Mouse (Mus musculus) G1E (cell line): ENCODE results near the gene Gnat1. TPM values are rescaled to one million over a fixed set of nuclear protein-coding genes. Genes with fewer than 3 reads are reported as not detected.

Experiments used
- ATAC-seq: 2 replicates; pipeline ENCODE4 v1.8.0; 2016; ENCODE audit warnings: mild to moderate bottlenecking; ENCODE audit not compliant: insufficient number of reproducible peaks, poor library complexity, low FRiP score, severe bottlenecking; ENCODE audit errors: extremely low read depth
- DNase-seq: peaks from one replicate; pipeline ENCODE4 v3.0.0; 2012; ENCODE audit warnings: low spot score
- H3K27me3 ChIP-seq: 2 replicates; pipeline ENCODE4 v1.6.1; 2012; ENCODE audit warnings: mild to moderate bottlenecking, low read length, inconsistent platforms; ENCODE audit not compliant: insufficient read depth
- H3K36me3 ChIP-seq: replicated peaks from 2 replicates; pipeline ENCODE3; 2012; ENCODE audit warnings: mild to moderate bottlenecking, inconsistent platforms
- H3K4me1 ChIP-seq: 2 replicates; pipeline ENCODE4 v1.6.1; 2012; ENCODE audit warnings: low read depth, low read length, inconsistent platforms, mixed read lengths; ENCODE audit not compliant: insufficient read depth
- H3K4me3 ChIP-seq: 2 replicates; pipeline ENCODE4 v1.5.1; 2012; ENCODE audit warnings: low read depth, mild to moderate bottlenecking, inconsistent platforms, low read length, moderate library complexity, mixed read lengths
- H3K9me3 ChIP-seq: replicated peaks from 2 replicates; pipeline ENCODE4 v1.6.1; 2012; ENCODE audit warnings: inconsistent platforms
- CTCF ChIP-seq: IDR thresholded peaks from 2 replicates; pipeline ENCODE4 v1.5.1; 2012; ENCODE audit warnings: low read depth, low read length, inconsistent platforms, mixed read lengths
- GATA1 ChIP-seq: IDR thresholded peaks from 2 replicates; pipeline ENCODE4 v1.6.1; 2012; ENCODE audit warnings: borderline replicate concordance, low read length, inconsistent platforms, mixed read lengths
- GATA2 ChIP-seq: IDR thresholded peaks from 2 replicates; pipeline ENCODE4 v1.6.1; 2012; ENCODE audit warnings: low read depth, low read length, inconsistent platforms, borderline replicate concordance
- POLR2AphosphoS5 ChIP-seq: IDR thresholded peaks from 2 replicates; pipeline ENCODE4 v1.6.1; 2012; ENCODE audit warnings: low read depth, low read length, inconsistent platforms; ENCODE audit not compliant: insufficient replicate concordance
- TAL1 ChIP-seq: conservative IDR thresholded peaks from 2 replicates; pipeline ENCODE4 v1.6.1; 2012; ENCODE audit warnings: low read depth, low read length, inconsistent platforms, mixed read lengths
- polyA plus RNA-seq: library from polyadenylated mRNA; stranded (reverse); fragments of >175 nt; gene quantifications from 2 replicates; pipeline ENCODE4 v1.2.3, GENCODE M21; 2012
- total RNA-seq, 2 experiments: library from RNA; stranded (forward) in 1 of 2; stranded (reverse) in 1 of 2; fragments of 200-1000 nt in 1 of 2; fragments of >200 nt in 1 of 2; fragmentation: Nextera tagmentation in 1 of 2; gene quantifications; 2 replicates each; pipeline ENCODE4 v1.2.3; 2014 to 2017

Gene Gnat1
- total and polyA plus RNA-seq, 3 experiments, result 0.05 TPM; not detected in 2

GRCm38 (mm10) chr9:107676302-107676701 is 3.2 kb downstream of the Gnat1 start:
- ATAC-seq (no peak), DNase-seq (no peak)
- Histone ChIP-seq H3K27me3 (peaks cover 62% of the 10 kb centered on the region), H3K36me3 (no peaks in the 10 kb centered on the region), H3K4me1 (peaks cover 19% of the 10 kb centered on the region), H3K4me3 (no peak overlapping the region), H3K9me3 (no peaks in the 10 kb centered on the region)
- TF ChIP-seq POLR2AphosphoS5 (no peak), TAL1 (no peak), CTCF (no peak), GATA1 (no peak), GATA2 (no peak)

- H3K4me3 ChIP-seq, result no peak overlapping the region
- ATAC-seq, result no peak
- peaks cover 59% of the 10 kb centered on the region for H3K27me3 ChIP-seq
- H3K4me1 ChIP-seq, result peaks cover 19% of the 10 kb centered on the region
- no peak for DNase-seq
- H3K36me3 ChIP-seq, result no peaks in the 10 kb centered on the region
- TF ChIP-seq GATA2, result no peak
- TF ChIP-seq GATA1, result no peak
- no peak for TF ChIP-seq CTCF
- H3K9me3 ChIP-seq, result no peaks in the 10 kb centered on the region
Measured at GRCm38 (mm10) chr9:107675671-107676301, 3.7 kb downstream of the Gnat1 start.

DNA sequence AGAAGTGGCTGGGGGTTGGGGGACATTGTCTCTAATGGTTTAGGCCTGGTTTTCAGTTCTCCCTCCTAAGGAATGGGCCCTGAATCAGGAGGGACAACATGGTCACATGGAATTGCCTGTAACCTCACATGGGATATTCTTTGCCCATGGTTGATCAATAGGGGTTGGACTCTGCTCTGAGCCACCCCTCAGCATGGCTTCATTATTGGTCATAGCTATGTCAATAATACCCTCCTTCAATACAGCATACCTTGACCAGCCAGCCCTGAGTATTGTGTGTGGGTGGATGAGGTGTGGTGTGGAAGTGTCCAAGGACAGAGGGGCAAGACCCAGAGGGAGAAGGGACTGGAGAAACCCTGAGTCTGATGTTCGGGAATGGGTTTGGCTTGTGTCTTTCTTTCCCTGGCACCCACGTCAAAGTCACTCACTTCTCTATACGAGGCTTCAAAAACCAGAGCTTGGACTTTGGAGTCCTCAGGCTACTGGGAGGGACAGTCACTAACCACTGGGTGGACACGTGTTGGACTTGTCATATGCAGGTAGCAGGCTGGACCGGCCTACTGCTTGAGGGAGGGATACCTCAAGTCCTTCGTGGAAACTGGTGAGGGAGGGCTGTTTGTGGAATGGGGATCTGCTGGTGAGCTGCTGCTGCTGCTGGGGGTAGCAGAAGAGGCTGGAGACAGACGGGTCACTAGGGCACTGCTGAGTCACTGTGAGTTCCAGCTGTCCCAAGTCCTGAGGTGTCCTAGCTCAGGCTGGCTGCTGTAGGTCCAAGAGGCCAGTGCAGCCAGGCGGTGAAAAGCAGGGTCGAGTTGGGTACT is 4.7 kb downstream of the Gnat1 start:
- TF ChIP-seq POLR2AphosphoS5 (no peak), GATA1 (no peak), TAL1 (no peak), CTCF (no peak), GATA2 (no peak)
- DNase-seq, result no peak
- H3K4me3 ChIP-seq, result no peak overlapping the region
- H3K27me3 ChIP-seq, result peaks cover 58% of the 10 kb centered on the region
- H3K9me3 ChIP-seq, result no peaks in the 10 kb centered on the region
- ATAC-seq, result no peak
- peaks cover 19% of the 10 kb centered on the region for H3K4me1 ChIP-seq
- no peaks in the 10 kb centered on the region for H3K36me3 ChIP-seq

DNA sequence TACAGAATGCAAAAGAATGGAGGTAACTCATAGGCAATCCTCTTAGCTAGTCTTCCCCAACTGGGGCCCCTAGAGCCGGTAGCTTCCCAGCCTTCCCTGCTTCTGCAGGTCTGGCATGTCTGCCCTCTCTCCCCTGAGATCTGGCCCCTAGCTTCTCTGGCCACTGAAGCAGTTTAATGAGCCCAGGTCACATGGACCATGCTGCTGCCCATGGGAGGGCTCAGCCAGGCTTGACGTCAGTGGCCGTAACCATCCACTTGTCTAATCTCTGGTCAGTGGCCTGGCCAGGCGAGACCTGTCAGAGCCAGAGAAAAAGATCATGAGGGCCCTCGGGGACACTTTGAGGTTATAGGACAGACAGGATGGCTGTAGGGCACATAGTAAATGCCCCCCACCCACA is 9.3 kb downstream of the Gnat1 start:
- H3K9me3 ChIP-seq, result no peaks in the 10 kb centered on the region
- ATAC-seq (no peak), DNase-seq (no peak)
- H3K27me3 ChIP-seq, result peaks cover 74% of the 10 kb centered on the region
- no peak for TF ChIP-seq GATA2
- no peak for TF ChIP-seq POLR2AphosphoS5
- no peaks in the 10 kb centered on the region for H3K4me1 ChIP-seq
- H3K4me3 ChIP-seq, result no peak overlapping the region
- H3K36me3 ChIP-seq, result no peaks in the 10 kb centered on the region

DNA sequence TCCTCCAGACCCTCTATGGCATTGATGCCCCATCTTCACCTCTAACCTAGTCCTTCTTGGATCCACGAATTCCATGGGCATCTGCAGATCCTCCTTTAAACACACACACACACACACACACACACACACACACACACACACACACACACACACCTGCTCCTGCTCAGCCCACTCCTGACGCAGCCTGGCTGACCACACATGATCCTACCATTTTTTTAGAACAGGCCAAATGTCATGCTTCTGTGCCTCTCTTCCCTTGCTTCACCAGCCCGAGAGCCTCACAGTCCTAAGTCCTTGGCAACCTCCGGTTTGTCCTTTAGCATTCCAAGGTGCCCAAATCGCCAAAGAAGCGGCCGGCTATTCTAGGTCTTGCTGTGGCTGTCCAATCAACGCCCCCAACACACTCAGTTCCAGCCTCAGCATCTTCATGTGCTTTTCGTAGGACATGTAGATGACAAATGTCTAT is 10.0 kb downstream of the Gnat1 start, which contains the start of gene Slc38a3:
Gene Slc38a3 (minus strand): TSS at position 51 of the 466 bp plus-strand sequence.
- no peak for TF ChIP-seq GATA2
- TF ChIP-seq GATA1, result no peak
- no peak for TF ChIP-seq TAL1
- TF ChIP-seq CTCF, result no peak
- DNase-seq (no peak), ATAC-seq (no peak)
- Histone ChIP-seq H3K9me3 (no peaks in the 10 kb centered on the region), H3K4me1 (no peaks in the 10 kb centered on the region), H3K36me3 (no peaks in the 10 kb centered on the region), H3K4me3 (no peak within 1 kb of the TSS), H3K27me3 (peaks cover 72% of the 10 kb centered on the region)

DNA sequence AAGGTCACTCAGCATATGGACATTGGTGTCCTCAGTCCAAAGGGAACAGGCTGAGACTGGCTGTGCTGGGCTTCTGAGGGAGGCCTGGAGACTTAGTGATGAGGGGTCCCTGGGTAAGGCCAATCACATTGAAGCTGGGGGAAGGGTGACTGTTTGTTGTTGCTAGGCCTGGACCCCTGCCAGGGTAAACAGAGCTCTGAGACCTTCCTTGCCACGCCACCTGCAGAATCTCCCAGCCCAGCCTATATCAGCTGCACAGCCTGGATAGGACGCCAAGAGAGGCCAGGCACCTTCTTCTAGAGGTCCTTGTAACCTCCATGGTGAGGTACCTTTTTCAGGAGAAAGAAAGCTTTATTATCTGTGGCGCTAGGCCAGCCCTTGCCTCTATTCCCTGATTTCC is 10.6 kb downstream of the Gnat1 start:
- H3K27me3 ChIP-seq, result peaks cover 70% of the 10 kb centered on the region
- TF ChIP-seq POLR2AphosphoS5 (no peak), GATA2 (no peak), TAL1 (no peak), CTCF (no peak), GATA1 (no peak)
- no peak overlapping the region for H3K4me3 ChIP-seq

More for the DNA sequence above, 10.6 kb downstream of the Gnat1 start:
- no peaks in the 10 kb centered on the region for H3K4me1 ChIP-seq
- H3K9me3 ChIP-seq, result no peaks in the 10 kb centered on the region
- DNase-seq (no peak), ATAC-seq (no peak)
- H3K36me3 ChIP-seq, result no peaks in the 10 kb centered on the region
